Mouse (Mus musculus): ENCODE measurements around the gene Defa20. TPM values are rescaled to one million over a fixed set of nuclear protein-coding genes. Genes with fewer than 3 reads are reported as not detected.
"Not testable (repeated sequence)": the region's sequence is repeated elsewhere in the genome, so short reads cannot be mapped to it uniquely, and the experiment has no call there.

The Defa20 gene
- not detected in 2 replicates for polyA plus RNA-seq (2012; rRNA removed)

DNA sequence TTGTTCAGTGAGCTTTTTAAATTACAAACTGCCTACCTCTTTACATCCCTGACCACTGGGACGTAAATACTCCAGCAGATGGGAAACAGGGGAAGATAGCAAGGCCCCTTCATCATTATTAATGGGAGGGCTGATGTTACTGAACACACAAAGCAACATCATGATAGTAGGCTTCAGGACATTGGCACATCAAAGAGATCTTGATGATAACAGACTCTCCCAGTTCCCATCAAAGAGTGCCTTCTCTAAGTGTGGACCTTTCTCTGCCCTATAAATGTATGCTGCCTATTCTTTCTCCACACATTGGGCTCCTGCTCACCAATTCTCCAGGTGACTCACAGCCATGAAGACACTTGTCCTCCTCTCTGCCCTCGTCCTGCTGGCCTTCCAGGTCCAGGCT lies at the start of gene Defa20:
Gene Defa20, plus strand, starts transcription at position 301 of the 400 bp plus-strand sequence.
- H3K4me1 ChIP-seq (ENCODE audit: control insufficient read depth, insufficient read depth, low read length); H3K4me3 ChIP-seq (ENCODE audit: control insufficient read depth, low read depth, low read length); H3K36me3 ChIP-seq (ENCODE audit: control insufficient read depth, insufficient read depth, low read length); H3K27me3 ChIP-seq (ENCODE audit: control insufficient read depth, insufficient read depth, low read length); H3K27ac ChIP-seq (ENCODE audit: control insufficient read depth, insufficient read depth, low read depth, low read length): not testable (repeated sequence)

DNA sequence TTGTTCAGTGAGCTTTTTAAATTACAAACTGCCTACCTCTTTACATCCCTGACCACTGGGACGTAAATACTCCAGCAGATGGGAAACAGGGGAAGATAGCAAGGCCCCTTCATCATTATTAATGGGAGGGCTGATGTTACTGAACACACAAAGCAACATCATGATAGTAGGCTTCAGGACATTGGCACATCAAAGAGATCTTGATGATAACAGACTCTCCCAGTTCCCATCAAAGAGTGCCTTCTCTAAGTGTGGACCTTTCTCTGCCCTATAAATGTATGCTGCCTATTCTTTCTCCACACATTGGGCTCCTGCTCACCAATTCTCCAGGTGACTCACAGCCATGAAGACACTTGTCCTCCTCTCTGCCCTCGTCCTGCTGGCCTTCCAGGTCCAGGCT lies 19.7 kb downstream of the Defa20 start, which contains the start of gene Defa32:
Gene Defa32, plus strand, starts transcription at position 301 of the 400 bp plus-strand sequence.
- not testable (repeated sequence) for H3K36me3 ChIP-seq (ENCODE audit: control insufficient read depth, insufficient read depth, low read length); H3K27ac ChIP-seq (ENCODE audit: control insufficient read depth, insufficient read depth, low read depth, low read length); H3K4me1 ChIP-seq (ENCODE audit: control insufficient read depth, insufficient read depth, low read length); H3K27me3 ChIP-seq (ENCODE audit: control insufficient read depth, insufficient read depth, low read length); H3K4me3 ChIP-seq (ENCODE audit: control insufficient read depth, low read depth, low read length)

Other genes starting within 250 kb of the Defa20 start
- not detected in 2 replicates for gene Defa27, start 193.7 kb upstream of the Defa20 start, polyA plus RNA-seq (2012; rRNA removed)
- 4.2 and 7.3 TPM in 2 replicates for gene Defa29, start 182.2 kb upstream of the Defa20 start, polyA plus RNA-seq (2012; rRNA removed)
- gene Defa2, start 130.7 kb upstream of the Defa20 start, polyA plus RNA-seq (2012; rRNA removed) = not detected in 2 replicates
- gene Defa33, start 117.4 kb upstream of the Defa20 start, polyA plus RNA-seq (2012; rRNA removed) = not detected in 2 replicates
- not detected in 2 replicates for gene Defa36, start 81.8 kb upstream of the Defa20 start, polyA plus RNA-seq (2012; rRNA removed)
- gene Gm7849, start 52.7 kb upstream of the Defa20 start, polyA plus RNA-seq (2012; rRNA removed) = not detected in 2 replicates
- not detected in 2 replicates for gene Defa32, start 19.8 kb downstream of the Defa20 start, polyA plus RNA-seq (2012; rRNA removed)
- not detected in 2 replicates for gene Defa37, start 56.1 kb downstream of the Defa20 start, polyA plus RNA-seq (2012; rRNA removed)
- gene Defa28, start 73.7 kb downstream of the Defa20 start, polyA plus RNA-seq (2012; rRNA removed) = not detected in 2 replicates
- not detected in 2 replicates for gene Gm7861, start 85.2 kb downstream of the Defa20 start, polyA plus RNA-seq (2012; rRNA removed)
- not detected in 2 replicates for gene Defa26, start 108.9 kb downstream of the Defa20 start, polyA plus RNA-seq (2012; rRNA removed)
- gene Defa17, start 146.5 kb downstream of the Defa20 start, polyA plus RNA-seq (2012; rRNA removed) = not detected in 2 replicates
- not detected in 2 replicates for gene Defa34, start 156.5 kb downstream of the Defa20 start, polyA plus RNA-seq (2012; rRNA removed)
- gene AY761184, start 194.4 kb downstream of the Defa20 start, polyA plus RNA-seq (2012; rRNA removed) = not detected in 2 replicates
- not detected in 2 replicates for gene Defa24, start 225.2 kb downstream of the Defa20 start, polyA plus RNA-seq (2012; rRNA removed)

All from testis, adult 2 months (tissue).